Mouse (Mus musculus) thymus, adult 2 months (tissue): ENCODE results near the gene Dnajc5. TPM values are rescaled to one million over a fixed set of nuclear protein-coding genes. Genes with fewer than 3 reads are reported as not detected.

ENCODE experiments used
- DNase-seq: peaks from one replicate; pipeline ENCODE4 v3.0.0; 2021
- H3K27ac ChIP-seq: fragments of 200-500 bp; 2 replicates; pipeline ENCODE4 v1.5.1; 2012; ENCODE audit warnings: low read length, control low read depth; ENCODE audit not compliant: control insufficient read depth, insufficient read depth
- H3K27me3 ChIP-seq: fragments of 200-500 bp; 2 replicates; pipeline ENCODE4 v1.6.1; 2012; ENCODE audit warnings: mild to moderate bottlenecking, low read length, moderate library complexity, mixed read lengths; ENCODE audit not compliant: control insufficient read depth, insufficient read depth
- H3K36me3 ChIP-seq: fragments of 200-500 bp; 2 replicates; pipeline ENCODE4 v1.6.1; 2012; ENCODE audit warnings: mild to moderate bottlenecking, low read length, moderate library complexity; ENCODE audit not compliant: control insufficient read depth, insufficient read depth
- H3K4me1 ChIP-seq: fragments of 200-500 bp; replicated peaks from 2 replicates; pipeline ENCODE4 v1.6.1; 2012; ENCODE audit warnings: low read length; ENCODE audit not compliant: control insufficient read depth, insufficient read depth
- H3K4me3 ChIP-seq: fragments of 200-500 bp; 2 replicates; pipeline ENCODE4 v1.5.1; 2012; ENCODE audit warnings: mild to moderate bottlenecking, low read length, control low read depth, moderate library complexity; ENCODE audit not compliant: control insufficient read depth, insufficient read depth
- CTCF ChIP-seq: fragments of 200-500 bp; IDR thresholded peaks from 2 replicates; pipeline ENCODE4 v1.5.1; 2012; ENCODE audit warnings: mild to moderate bottlenecking, control low read depth, low read length, moderate library complexity, borderline replicate concordance; ENCODE audit not compliant: control insufficient read depth, poor library complexity, insufficient read depth; ENCODE audit errors: extremely low read depth
- POLR2A ChIP-seq: fragments of 200-500 bp; IDR thresholded peaks from 2 replicates; pipeline ENCODE4 v1.6.1; 2012; ENCODE audit warnings: mild to moderate bottlenecking, low read length, control low read depth, moderate library complexity; ENCODE audit not compliant: control insufficient read depth, poor library complexity, insufficient read depth; ENCODE audit errors: extremely low read depth
- WGBS: fragments of 180-500 bp; shearing (Covaris S2); methylation state at CpG from one replicate; pipeline ENCODE4 v1.1.7; 2018; 5-methylcytosine and 5-hydroxymethylcytosine counted together
- polyA plus RNA-seq: library from polyadenylated mRNA; depleted of rRNA; stranded (reverse); fragments of >200 nt; gene quantifications from 2 replicates; pipeline ENCODE4 v1.2.3, GENCODE M21; 2012

Gene Dnajc5
- polyA plus RNA-seq, 1 experiment, result 140 TPM

GRCm38 (mm10) chr2:181550233-181550632 lies 29.9 kb downstream of the Dnajc5 start:
- no peak overlapping the region for H3K4me3 ChIP-seq
- H3K27ac ChIP-seq, result no peak overlapping the region
- H3K4me1 ChIP-seq, result no peaks in the 10 kb centered on the region
- TF ChIP-seq CTCF, result no peak
- no peak for TF ChIP-seq POLR2A
- H3K27me3 ChIP-seq, result no peaks in the 10 kb centered on the region
- peaks cover 61% of the 10 kb centered on the region for H3K36me3 ChIP-seq
- no peak for DNase-seq
- 98% methylated on average over 2 of the region's 2 CpGs for WGBS

GRCm38 (mm10) chr2:181553772-181554171 lies 33.5 kb downstream of the Dnajc5 start:
- no peaks in the 10 kb centered on the region for H3K4me1 ChIP-seq

GRCm38 (mm10) chr2:181567338-181567737 lies 47.1 kb downstream of the Dnajc5 start:
- DNase-seq, result no peak
- H3K27ac ChIP-seq, result no peak overlapping the region
- H3K36me3 ChIP-seq, result no peaks in the 10 kb centered on the region
- H3K27me3 ChIP-seq, result no peaks in the 10 kb centered on the region
- H3K4me1 ChIP-seq, result no peaks in the 10 kb centered on the region
- 97% methylated on average over 3 of the region's 3 CpGs for WGBS
- H3K4me3 ChIP-seq, result no peak overlapping the region
- no peak for TF ChIP-seq CTCF
- TF ChIP-seq POLR2A, result no peak

More at GRCm38 (mm10) chr2:181553772-181554171, 33.5 kb downstream of the Dnajc5 start:
- Histone ChIP-seq H3K27me3 (no peaks in the 10 kb centered on the region), H3K36me3 (peaks cover 31% of the 10 kb centered on the region), H3K27ac (no peak overlapping the region), H3K4me3 (no peak overlapping the region)
- DNase-seq, result no peak
- TF ChIP-seq CTCF (no peak), POLR2A (no peak)

GRCm38 (mm10) chr2:181568272-181569008 lies 48.2 kb downstream of the Dnajc5 start:
- WGBS, result 78% methylated on average over 7 of the region's 7 CpGs
- Histone ChIP-seq H3K36me3 (no peaks in the 10 kb centered on the region), H3K4me1 (no peaks in the 10 kb centered on the region), H3K27me3 (no peaks in the 10 kb centered on the region), H3K27ac (no peak overlapping the region), H3K4me3 (no peak overlapping the region)
- peak; percentile 66 for DNase-seq
- TF ChIP-seq POLR2A, result no peak

GRCm38 (mm10) chr2:181569856-181570255 lies 49.6 kb downstream of the Dnajc5 start:
- H3K27ac ChIP-seq, result no peak overlapping the region
- H3K36me3 ChIP-seq, result no peaks in the 10 kb centered on the region
- TF ChIP-seq POLR2A, result no peak
- no peak for TF ChIP-seq CTCF
- H3K27me3 ChIP-seq, result no peaks in the 10 kb centered on the region
- DNase-seq, result no peak
- no peak overlapping the region for H3K4me3 ChIP-seq
- H3K4me1 ChIP-seq, result no peaks in the 10 kb centered on the region
- 96% methylated on average over 10 of the region's 10 CpGs for WGBS

GRCm38 (mm10) chr2:181570375-181570774 lies 50.1 kb downstream of the Dnajc5 start:
- Histone ChIP-seq H3K4me1 (no peaks in the 10 kb centered on the region), H3K4me3 (no peak overlapping the region), H3K27ac (no peak overlapping the region), H3K27me3 (no peaks in the 10 kb centered on the region), H3K36me3 (no peaks in the 10 kb centered on the region)
- no peak for TF ChIP-seq CTCF
- TF ChIP-seq POLR2A, result no peak
- 95% methylated on average over 8 of the region's 8 CpGs for WGBS
- DNase-seq, result no peak
